Mouse (Mus musculus) heart, postnatal 10 days (tissue): ENCODE measurements around the gene Fam83d. TPM values are rescaled to one million over a fixed set of nuclear protein-coding genes. Genes with fewer than 3 reads are reported as not detected.

Experiments
- DNase-seq, 2 experiments: peaks; one replicate each; pipeline ENCODE4 v3.0.0; 2021
- intact Hi-C: fragments of 180-260 bp; cut with DNase I; formaldehyde crosslinking; loops from one replicate; pipeline ENCODE4 v1.15.1; 2025
- total RNA-seq, 2 experiments: library from RNA; stranded (reverse); gene quantifications; 2 replicates each; pipeline ENCODE4 v1.2.3; 2021

Gene Fam83d
- total RNA-seq, 2 experiments from 2014 or later, result 8.7 to 9.6 TPM

DNA sequence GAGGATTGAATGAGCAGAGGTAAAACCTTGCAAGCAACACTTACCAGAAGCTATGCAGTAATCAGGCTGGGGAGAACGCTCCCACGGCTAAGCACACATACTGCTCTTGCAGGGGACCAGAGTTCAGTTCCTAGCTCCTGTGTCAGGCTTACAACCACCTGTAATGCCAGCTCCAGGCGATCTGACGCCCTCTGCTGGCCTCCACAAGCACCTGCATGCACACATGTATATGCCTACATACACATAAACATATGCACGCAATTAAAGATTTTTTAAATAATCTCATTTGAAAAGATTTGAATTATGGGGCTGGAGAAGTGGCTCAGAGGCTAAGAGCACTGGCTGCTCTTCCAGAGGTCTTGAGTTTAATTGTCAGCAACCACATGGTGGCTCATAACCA, 25.5 kb upstream of the Fam83d start:
- DNase-seq, result no peak
- intact Hi-C loops, result loop anchor here (5.0 kb wide), 4 partner anchors 40 to 90 kb away; partner anchors contain the start of gene Ppp1r16b

GRCm38 (mm10) chr2:158743518-158744141, 24.3 kb upstream of the Fam83d start:
- intact Hi-C loops, result loop anchor here (5.0 kb wide), 4 partner anchors 41 to 91 kb away; partner anchors contain the start of gene Ppp1r16b
- DNase-seq, result no peak

DNA sequence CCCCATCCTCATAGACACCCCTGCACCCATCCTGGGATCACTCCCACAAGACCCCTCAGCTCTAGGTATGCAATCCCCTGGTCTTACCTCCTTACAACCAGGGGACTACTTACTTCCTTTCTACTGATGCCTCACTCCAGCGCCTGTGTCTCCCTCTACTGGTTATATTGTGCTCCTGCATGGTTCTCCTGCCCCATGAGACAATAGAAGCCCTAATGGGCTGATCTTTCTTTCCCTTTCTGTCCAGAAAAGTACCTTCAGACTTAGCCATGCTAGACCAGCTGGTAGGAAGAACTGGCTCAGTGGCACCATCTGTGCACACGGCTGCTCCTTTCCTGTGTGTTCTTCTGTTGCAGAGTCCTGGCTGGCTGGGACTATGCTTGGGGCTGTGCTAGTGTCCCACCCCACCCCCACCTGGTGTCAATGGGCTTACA, 22.8 kb upstream of the Fam83d start:
- intact Hi-C loops, result loop anchor here (5.0 kb wide), 1 partner anchor 193 kb away; no protein-coding TSS in a partner anchor
- DNase-seq, result peak; percentile 42 to 53

- intact Hi-C loops, result loop anchor here (5.0 kb wide), 1 partner anchor 194 kb away; no protein-coding TSS in a partner anchor
- DNase-seq, result no peak
These were observed 21.7 kb upstream of the Fam83d start for GRCm38 (mm10) chr2:158746164-158746563.

DNA sequence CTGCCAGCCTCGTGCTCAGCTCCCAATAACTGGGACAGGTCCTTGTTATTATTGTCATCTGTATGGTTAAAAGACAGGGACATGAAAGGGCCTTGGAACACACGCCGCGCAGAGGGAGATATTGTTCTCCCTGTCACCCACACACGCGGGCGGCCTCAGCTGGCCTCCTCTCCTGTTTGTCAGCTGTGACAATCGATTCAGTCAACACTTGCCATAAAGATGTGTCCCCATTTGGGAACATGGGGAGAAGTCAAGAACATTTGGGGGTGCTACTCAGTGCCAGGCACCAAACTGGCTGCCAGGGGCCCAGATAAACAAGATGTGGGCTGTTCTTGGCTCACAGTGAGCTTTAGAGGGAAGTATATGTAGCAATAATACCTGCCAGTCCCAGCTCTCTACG, 18.5 kb upstream of the Fam83d start:
- intact Hi-C loops, result loop anchor here (5.0 kb wide), 1 partner anchor 197 kb away; no protein-coding TSS in a partner anchor
- no peak for DNase-seq

DNA sequence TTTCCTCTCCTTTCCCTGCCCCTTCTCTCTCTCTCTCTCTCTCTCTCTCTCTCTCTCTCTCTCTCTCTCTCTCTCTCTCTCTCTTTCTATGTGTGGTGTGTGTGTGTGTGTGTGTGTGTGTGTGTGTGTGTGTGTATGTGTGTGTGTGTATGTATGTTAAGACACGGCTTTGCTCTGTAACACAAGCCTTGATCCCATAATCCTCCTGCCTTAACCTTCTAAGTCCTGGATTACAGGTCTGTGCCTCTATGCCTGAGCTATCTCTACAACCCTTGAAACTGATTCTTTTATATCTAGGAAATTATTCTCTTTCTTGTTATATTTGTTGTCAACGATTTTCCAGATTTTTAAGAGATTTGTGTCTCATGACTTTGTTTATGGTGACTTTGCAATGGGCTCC, 7.7 kb upstream of the Fam83d start:
- intact Hi-C loops, result no loop called here
- no peak for DNase-seq

- no peak for DNase-seq
These were observed 5.6 kb upstream of the Fam83d start for GRCm38 (mm10) chr2:158762339-158762738.

DNA sequence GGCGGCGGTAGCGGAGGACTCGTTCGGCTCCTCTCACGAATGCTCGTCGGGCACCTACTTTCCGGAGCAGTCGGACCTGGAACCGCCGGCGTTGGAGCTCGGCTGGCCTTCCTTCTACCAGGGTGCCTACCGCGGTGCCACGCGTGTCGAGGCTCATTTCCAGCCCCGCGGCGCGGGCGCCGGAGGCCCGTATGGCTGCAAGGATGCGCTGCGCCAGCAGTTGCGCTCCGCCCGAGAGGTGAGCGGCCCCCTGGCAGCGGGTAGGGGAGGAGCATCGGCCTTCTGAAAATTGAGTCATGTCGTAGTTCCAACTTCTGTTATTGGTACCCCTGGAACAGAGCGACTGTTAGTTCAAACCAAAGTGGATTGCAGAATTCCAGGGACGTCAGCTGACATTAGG, 457 bp downstream of the Fam83d start:
- intact Hi-C loops, result loop anchor here (2.0 kb wide), 1 partner anchor 26 kb away; the partner anchor contains the start of gene Dhx35

More at GRCm38 (mm10) chr2:158762339-158762738, 5.6 kb upstream of the Fam83d start:
- intact Hi-C loops, result no loop called here

GRCm38 (mm10) chr2:158768771-158769170, 878 bp downstream of the Fam83d start:
- intact Hi-C loops, result loop anchor here (2.0 kb wide), 1 partner anchor 26 kb away; the partner anchor contains the start of gene Dhx35
- no peak for DNase-seq

More for the DNA sequence above, 457 bp downstream of the Fam83d start:
- peak in 1 of 2 experiments; percentile 45 for DNase-seq

GRCm38 (mm10) chr2:158770126-158770757, 2.3 kb downstream of the Fam83d start:
- intact Hi-C loops, result no loop called here
- DNase-seq, result peak; percentile 44 to 59

- DNase-seq, result no peak
- intact Hi-C loops, result no loop called here
These were observed 3.3 kb downstream of the Fam83d start for GRCm38 (mm10) chr2:158771066-158771763.

DNA sequence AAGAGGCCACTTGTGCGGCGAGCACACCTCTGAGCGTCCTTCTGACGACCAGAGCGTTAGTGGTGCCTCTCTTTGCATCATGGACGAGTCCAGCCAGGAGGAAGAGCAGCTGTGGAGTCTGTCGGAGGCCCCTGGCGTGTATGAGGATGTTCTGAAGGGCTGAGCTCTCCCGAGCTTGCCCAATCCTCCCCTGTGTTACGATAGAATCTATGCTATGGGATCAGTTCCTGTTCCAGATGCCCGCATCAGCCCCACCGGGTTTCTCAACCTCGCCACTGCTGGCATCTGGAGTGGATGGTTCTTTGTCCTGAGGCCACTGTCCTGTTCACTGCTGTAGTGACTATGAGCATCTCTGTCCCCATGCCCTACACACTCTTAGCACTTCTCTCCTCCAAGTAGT, 4.9 kb downstream of the Fam83d start:
- intact Hi-C loops, result no loop called here
- DNase-seq, result no peak

DNA sequence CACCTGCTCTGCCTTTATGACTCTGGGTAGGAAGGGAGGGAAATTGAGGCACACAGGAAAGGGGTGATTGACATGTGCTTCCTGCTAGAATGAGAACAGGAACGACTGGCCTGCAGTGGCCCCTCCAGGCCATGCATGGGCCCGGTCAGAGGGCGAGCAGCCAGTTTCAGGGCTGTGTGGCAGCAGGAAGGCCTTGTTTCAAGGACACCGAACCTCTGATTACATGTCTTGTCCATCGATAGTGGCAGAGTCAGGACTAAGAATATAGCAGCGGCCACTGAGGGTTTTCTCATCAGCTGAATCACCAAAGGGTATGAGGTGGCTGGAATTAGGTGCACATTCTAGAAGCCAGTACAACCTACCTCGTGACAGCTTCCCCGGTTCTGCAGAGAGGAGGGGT, 7.0 kb downstream of the Fam83d start:
- no peak for DNase-seq
- intact Hi-C loops, result no loop called here

DNA sequence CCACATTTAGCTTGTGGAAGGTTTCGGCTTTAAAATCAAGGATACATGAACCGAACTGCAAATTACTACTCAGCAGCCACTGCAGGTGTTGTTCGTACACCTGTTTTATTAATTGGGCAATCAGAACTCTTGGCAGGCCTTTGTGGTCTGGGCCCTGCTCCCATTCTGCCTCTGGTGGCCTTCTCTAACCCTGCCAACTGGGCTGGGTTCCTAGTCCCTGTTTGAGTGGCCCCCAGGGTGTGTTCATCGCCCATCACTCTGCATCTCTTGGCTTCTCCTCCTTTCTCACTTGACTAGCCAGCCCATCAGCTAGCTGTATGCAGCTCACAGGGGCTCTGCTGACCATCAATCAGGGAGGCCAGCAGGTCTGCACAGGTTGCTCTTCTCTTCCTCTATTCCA, 8.8 kb downstream of the Fam83d start:
- peak in 1 of 2 experiments; percentile 24 for DNase-seq
- intact Hi-C loops, result no loop called here

- DNase-seq, result no peak
- intact Hi-C loops, result no loop called here
These were observed 9.6 kb downstream of the Fam83d start for GRCm38 (mm10) chr2:158777490-158777889.

GRCm38 (mm10) chr2:158778349-158778748, 10.5 kb downstream of the Fam83d start:
- intact Hi-C loops, result no loop called here
- DNase-seq, result peak in 1 of 2 experiments; percentile 24

- no peak for DNase-seq
- intact Hi-C loops, result no loop called here
These were observed 13.2 kb downstream of the Fam83d start for GRCm38 (mm10) chr2:158781126-158781525.

DNA sequence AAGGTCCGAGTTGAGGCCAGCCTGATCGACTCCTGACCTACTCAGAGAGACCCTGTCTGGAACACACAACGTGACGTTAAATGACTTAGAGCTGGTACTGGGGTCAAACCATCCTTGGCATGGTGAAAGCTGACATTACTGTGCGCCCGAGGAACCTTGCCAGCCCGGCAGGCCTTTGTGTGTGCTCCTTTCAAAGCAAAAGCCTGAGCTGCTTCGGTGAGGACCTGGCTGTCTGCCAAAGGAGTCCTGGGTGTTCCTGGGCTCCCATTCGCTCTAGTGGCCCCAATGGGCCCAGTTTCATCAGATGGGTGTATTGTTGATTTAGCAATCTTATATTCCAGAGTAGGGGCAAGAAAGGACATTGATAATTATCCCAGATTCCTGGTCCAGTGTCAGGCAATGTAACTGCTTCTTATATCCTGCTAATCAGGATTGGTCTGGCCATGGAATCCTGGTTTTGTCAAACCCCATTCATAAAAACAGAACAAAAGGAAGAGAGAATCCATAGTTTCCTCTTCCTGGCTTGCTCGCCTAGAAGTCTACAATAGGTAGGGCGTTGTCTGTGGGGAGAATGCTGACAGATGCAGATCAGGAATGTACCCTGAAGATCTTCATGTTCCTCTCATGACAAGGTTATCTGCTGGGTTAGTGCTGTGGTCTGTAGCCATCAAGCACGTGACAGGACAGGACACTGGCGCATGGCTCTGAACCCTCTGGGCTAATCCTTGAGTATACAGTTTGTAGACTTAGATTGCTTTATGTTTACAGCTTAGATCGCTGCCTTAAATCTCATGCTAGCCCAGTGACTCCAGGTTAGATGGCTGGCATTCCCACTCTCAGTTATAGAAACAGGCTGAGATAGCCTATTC, 19.3 kb downstream of the Fam83d start:
- intact Hi-C loops, result no loop called here
- DNase-seq, result peak in 1 of 2 experiments; percentile 32

DNA sequence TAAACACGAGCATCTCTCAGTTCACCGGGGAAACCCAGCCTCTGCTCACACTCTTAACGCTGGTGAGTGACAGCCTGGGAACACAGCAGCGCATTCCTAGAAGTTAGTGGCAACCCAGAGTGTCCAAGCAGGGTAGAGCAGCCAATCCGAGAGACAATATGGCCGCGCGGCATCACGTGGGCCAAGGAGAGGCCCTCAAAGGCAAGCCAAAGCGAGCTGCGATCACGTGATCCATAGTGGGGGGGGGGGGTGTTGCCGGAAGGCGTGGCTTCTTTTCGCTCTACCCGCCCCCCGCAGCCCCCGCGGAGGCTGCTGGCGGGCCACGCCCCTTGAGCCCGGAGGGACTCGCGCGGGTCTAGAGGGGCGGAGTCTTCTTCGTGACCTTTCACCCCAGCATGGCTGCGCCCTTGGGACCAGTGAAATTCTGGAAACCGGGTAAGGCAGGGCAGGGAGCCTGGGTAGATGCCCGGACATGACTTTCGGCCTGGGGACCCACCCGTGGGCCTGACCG, 26.7 kb downstream of the Fam83d start, which contains the start of gene Dhx35:
TSS of gene Dhx35 (plus strand) at position 314 of the 511 bp plus-strand sequence.
- intact Hi-C loops, result loop anchor here (2.0 kb wide), 1 partner anchor 26 kb away; the partner anchor contains the start of gene Fam83d
- peak; percentile 95 to 96 for DNase-seq

DNA sequence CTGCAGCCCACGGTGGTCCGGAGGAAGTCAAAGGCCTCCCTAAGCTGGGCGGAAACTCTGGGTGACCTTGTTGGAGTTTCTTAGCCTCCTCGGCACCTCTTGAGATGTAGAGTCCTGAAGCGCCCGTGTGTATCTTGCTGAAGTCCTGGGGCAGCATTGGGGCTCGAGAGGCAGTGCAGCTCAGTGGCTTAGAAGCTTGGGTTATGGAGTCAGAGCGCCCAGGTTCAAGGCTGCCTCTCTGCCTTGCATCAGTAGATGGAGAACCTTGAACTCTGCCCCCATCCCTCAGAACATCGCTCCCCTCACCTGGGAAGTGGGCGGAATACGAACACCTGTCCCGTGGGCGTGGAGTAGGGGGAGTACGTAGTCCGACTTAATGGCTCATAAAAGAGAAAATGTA, 27.1 kb downstream of the Fam83d start:
- intact Hi-C loops, result loop anchor here (2.0 kb wide), 1 partner anchor 26 kb away; the partner anchor contains the start of gene Fam83d
- no peak for DNase-seq
